Mouse (Mus musculus) bone marrow, adult 2 months (tissue): ENCODE results near the gene Rtp4.

Experiments used
- CTCF ChIP-seq: fragments of 200-500 bp; IDR thresholded peaks from 2 replicates; pipeline ENCODE4 v1.5.1; 2011; ENCODE audit warnings: low read length, control low read depth; ENCODE audit not compliant: control insufficient read depth, insufficient read depth
- POLR2A ChIP-seq: fragments of 200-500 bp; IDR thresholded peaks from 2 replicates; pipeline ENCODE4 v1.6.1; 2011; ENCODE audit warnings: low read depth, mild to moderate bottlenecking, control low read depth, low read length, borderline replicate concordance; ENCODE audit not compliant: control insufficient read depth

- TF ChIP-seq CTCF = no peak
- TF ChIP-seq POLR2A = no peak
These were observed 34.6 kb downstream of the Rtp4 start for GRCm38 (mm10) chr16:23554673-23555072.
